Mouse (Mus musculus) cerebellum, adult (tissue): ENCODE results near the gene Gm20388.

Experiments used
- ATAC-seq: cut with Nextera tagmentation; 2 replicates; pipeline ENCODE4 v1.9.2; 2017; ENCODE audit warnings: mild to moderate bottlenecking, moderate library complexity, mixed read lengths; ENCODE audit not compliant: insufficient number of reproducible peaks, low FRiP score, low TSS enrichment

Gene Gm20388

GRCm38 (mm10) chr8:122086064-122086463 lies 2175.4 kb downstream of the Gm20388 start:
- no peak for ATAC-seq

GRCm38 (mm10) chr8:122088631-122089030 lies 2178.0 kb downstream of the Gm20388 start:
- ATAC-seq: no peak

GRCm38 (mm10) chr8:122089186-122089700 lies 2178.6 kb downstream of the Gm20388 start:
- no peak for ATAC-seq

- no peak for ATAC-seq
Measured at GRCm38 (mm10) chr8:122092476-122092875, 2181.8 kb downstream of the Gm20388 start.

GRCm38 (mm10) chr8:122098766-122099165 lies 2188.1 kb downstream of the Gm20388 start:
- ATAC-seq: no peak

GRCm38 (mm10) chr8:122099711-122100220 lies 2189.1 kb downstream of the Gm20388 start:
- no peak for ATAC-seq

- no peak for ATAC-seq
Measured at GRCm38 (mm10) chr8:122101816-122102215, 2191.2 kb downstream of the Gm20388 start.

GRCm38 (mm10) chr8:122102286-122102685 lies 2191.6 kb downstream of the Gm20388 start:
- no peak for ATAC-seq

GRCm38 (mm10) chr8:122103241-122103640 lies 2192.6 kb downstream of the Gm20388 start:
- no peak for ATAC-seq

- ATAC-seq: no peak
Measured at GRCm38 (mm10) chr8:122104658-122105057, 2194.0 kb downstream of the Gm20388 start.

- ATAC-seq: no peak
Measured at GRCm38 (mm10) chr8:122106270-122106669, 2195.6 kb downstream of the Gm20388 start.

- ATAC-seq: no peak
Measured at GRCm38 (mm10) chr8:122110240-122110866, 2199.7 kb downstream of the Gm20388 start.

- ATAC-seq: no peak
Measured at GRCm38 (mm10) chr8:122110867-122111253, 2200.2 kb downstream of the Gm20388 start.

GRCm38 (mm10) chr8:122111745-122112144 lies 2201.1 kb downstream of the Gm20388 start:
- ATAC-seq: no peak

GRCm38 (mm10) chr8:122112264-122112965 lies 2201.8 kb downstream of the Gm20388 start:
- ATAC-seq: no peak

GRCm38 (mm10) chr8:122114890-122115289 lies 2204.2 kb downstream of the Gm20388 start:
- no peak for ATAC-seq

GRCm38 (mm10) chr8:122116716-122117357 lies 2206.2 kb downstream of the Gm20388 start:
- ATAC-seq: no peak

GRCm38 (mm10) chr8:122118097-122118496 lies 2207.5 kb downstream of the Gm20388 start:
- ATAC-seq: no peak

GRCm38 (mm10) chr8:122118536-122118935 lies 2207.9 kb downstream of the Gm20388 start:
- no peak for ATAC-seq

- no peak for ATAC-seq
Measured at GRCm38 (mm10) chr8:122124326-122124725, 2213.7 kb downstream of the Gm20388 start.

- no peak for ATAC-seq
Measured at GRCm38 (mm10) chr8:122126659-122127058, 2216.0 kb downstream of the Gm20388 start.
